Mouse (Mus musculus) heart, adult 11 months (tissue): Measurements from ENCODE around the gene Ngrn.

ENCODE experiments used
- DNase-seq: peaks from one replicate; pipeline ENCODE4 v3.0.0; 2022

Gene Ngrn

GRCm38 (mm10) chr7:80260625-80261371 is at the start of gene Ngrn:
Gene Ngrn (plus strand): TSS chr7:80261215.
- peak; percentile 98 for DNase-seq

- peak; percentile 88 for DNase-seq
Measured at GRCm38 (mm10) chr7:80213604-80214003, 47.4 kb upstream of the Ngrn start.

GRCm38 (mm10) chr7:80214459-80214858 is 46.6 kb upstream of the Ngrn start:
- no peak for DNase-seq

GRCm38 (mm10) chr7:80215398-80215797 is 45.6 kb upstream of the Ngrn start:
- DNase-seq = peak; percentile 96

GRCm38 (mm10) chr7:80216566-80216965 is 44.4 kb upstream of the Ngrn start:
- DNase-seq = peak; percentile 98

GRCm38 (mm10) chr7:80218666-80219065 is 42.3 kb upstream of the Ngrn start:
- no peak for DNase-seq

- DNase-seq = peak; percentile 87
Measured at GRCm38 (mm10) chr7:80220237-80220797, 40.7 kb upstream of the Ngrn start.

GRCm38 (mm10) chr7:80221179-80221750 is 39.8 kb upstream of the Ngrn start:
- DNase-seq = no peak

GRCm38 (mm10) chr7:80227065-80227464 is 34.0 kb upstream of the Ngrn start:
- no peak for DNase-seq

- DNase-seq = peak; percentile 88
Measured at GRCm38 (mm10) chr7:80230196-80230595, 30.8 kb upstream of the Ngrn start.

- DNase-seq = no peak
Measured at GRCm38 (mm10) chr7:80231971-80232488, 29.0 kb upstream of the Ngrn start.

GRCm38 (mm10) chr7:80232489-80233029 is 28.5 kb upstream of the Ngrn start, which contains the start of the genes Cib1 and Gdpgp1:
Gene Cib1 (minus strand): TSS chr7:80232813.
Gene Gdpgp1 (plus strand): TSS chr7:80232865.
- peak; percentile 100 for DNase-seq

GRCm38 (mm10) chr7:80233799-80234198 is 27.2 kb upstream of the Ngrn start:
- no peak for DNase-seq

- no peak for DNase-seq
Measured at GRCm38 (mm10) chr7:80238542-80238941, 22.5 kb upstream of the Ngrn start.

- no peak for DNase-seq
Measured at GRCm38 (mm10) chr7:80241661-80242060, 19.4 kb upstream of the Ngrn start.

GRCm38 (mm10) chr7:80244851-80245250 is 16.2 kb upstream of the Ngrn start:
- no peak for DNase-seq

- peak; percentile 100 for DNase-seq
Measured at GRCm38 (mm10) chr7:80246148-80246721, 14.8 kb upstream of the Ngrn start, which contains the start of gene Ttll13. Gene Ttll13 (plus strand): TSS chr7:80246376.

- no peak for DNase-seq
Measured at GRCm38 (mm10) chr7:80246859-80247258, 14.2 kb upstream of the Ngrn start.

GRCm38 (mm10) chr7:80252437-80252836 is 8.6 kb upstream of the Ngrn start:
- no peak for DNase-seq

- DNase-seq = no peak
Measured at GRCm38 (mm10) chr7:80252886-80253285, 8.1 kb upstream of the Ngrn start.

GRCm38 (mm10) chr7:80255981-80256380 is 5.0 kb upstream of the Ngrn start:
- no peak for DNase-seq

- no peak for DNase-seq
Measured at GRCm38 (mm10) chr7:80257706-80258105, 3.3 kb upstream of the Ngrn start.

- no peak for DNase-seq
Measured at GRCm38 (mm10) chr7:80261372-80261990, 466 bp downstream of the Ngrn start.
